Mouse (Mus musculus) forebrain, embryonic 13.5 days (tissue): ENCODE data around the gene Rims4. TPM values are rescaled to one million over a fixed set of nuclear protein-coding genes. Genes with fewer than 3 reads are reported as not detected.
A peak's percentile ranks its signal among the peaks of the same experiment; 100 is the strongest.

ENCODE experiments used
- ATAC-seq: fragments of 200-750 bp; cut with Nextera tagmentation; 2 replicates; pipeline ENCODE4 v1.8.0; 2017
- H3K27ac ChIP-seq: fragments of 300-500 bp; sonication (generic); 2 replicates; pipeline ENCODE4 v1.5.1; 2015; ENCODE audit warnings: inconsistent platforms, mild to moderate bottlenecking, moderate library complexity
- H3K27me3 ChIP-seq: fragments of 300-500 bp; sonication (generic); 2 replicates; pipeline ENCODE4 v1.6.1; 2015; ENCODE audit warnings: mild to moderate bottlenecking, inconsistent platforms
- H3K36me3 ChIP-seq: fragments of 300-500 bp; sonication (generic); 2 replicates; pipeline ENCODE4 v1.6.1; 2015; ENCODE audit warnings: mild to moderate bottlenecking, inconsistent platforms; ENCODE audit not compliant: poor library complexity, severe bottlenecking
- H3K4me1 ChIP-seq: fragments of 300-500 bp; sonication (generic); 2 replicates; pipeline ENCODE4 v1.6.1; 2015; ENCODE audit warnings: inconsistent platforms
- H3K4me2 ChIP-seq: fragments of 300-500 bp; sonication (generic); 2 replicates; pipeline ENCODE4 v1.6.1; 2015; ENCODE audit warnings: inconsistent platforms, mild to moderate bottlenecking, moderate library complexity
- H3K4me3 ChIP-seq: fragments of 300-500 bp; sonication (generic); 2 replicates; pipeline ENCODE4 v1.5.1; 2015; ENCODE audit warnings: mild to moderate bottlenecking, inconsistent platforms
- H3K9ac ChIP-seq: fragments of 300-500 bp; sonication (generic); 2 replicates; pipeline ENCODE4 v1.6.1; 2015; ENCODE audit warnings: mild to moderate bottlenecking, inconsistent platforms
- H3K9me3 ChIP-seq: fragments of 300-500 bp; sonication (generic); replicated peaks from 2 replicates; pipeline ENCODE4 v1.6.1; 2016; ENCODE audit warnings: inconsistent platforms
- WGBS: fragments of 180-500 bp; shearing (Covaris S2); methylation state at CpG from one replicate; pipeline ENCODE4 v1.1.7; 2015; 5-methylcytosine and 5-hydroxymethylcytosine counted together
- polyA plus RNA-seq: library from polyadenylated mRNA; unstranded; fragments of >200 nt; fragmentation: Nextera tagmentation; extraction: Ambion mirVana; gene quantifications from 2 replicates; pipeline ENCODE4 v1.2.1, GENCODE M21; 2015

Gene Rims4
- polyA plus RNA-seq, 1 experiment from 2014 or later: 3.0 TPM

- H3K36me3 ChIP-seq: no peaks in the 10 kb centered on the region
- WGBS: 1% methylated on average over 38 of the region's 38 CpGs
- peak within 1 kb of the TSS; percentile 25 for H3K4me3 ChIP-seq
- no peak for ATAC-seq
- no peak within 1 kb of the TSS for H3K9ac ChIP-seq
- no peaks in the 10 kb centered on the region for H3K9me3 ChIP-seq
- H3K4me1 ChIP-seq: no peaks in the 10 kb centered on the region; the same call in 1 of the 2 replicates
- H3K27ac ChIP-seq: no peak within 1 kb of the TSS
- H3K27me3 ChIP-seq: peaks cover 93% of the 10 kb centered on the region
- H3K4me2 ChIP-seq: peak within 1 kb of the TSS; percentile 41
Measured at GRCm38 (mm10) chr2:163853461-163853901, 65.0 kb downstream of the Rims4 start, which contains the start of gene Kcnk15. TSS of gene Kcnk15 (plus strand) at chr2:163853651.

DNA sequence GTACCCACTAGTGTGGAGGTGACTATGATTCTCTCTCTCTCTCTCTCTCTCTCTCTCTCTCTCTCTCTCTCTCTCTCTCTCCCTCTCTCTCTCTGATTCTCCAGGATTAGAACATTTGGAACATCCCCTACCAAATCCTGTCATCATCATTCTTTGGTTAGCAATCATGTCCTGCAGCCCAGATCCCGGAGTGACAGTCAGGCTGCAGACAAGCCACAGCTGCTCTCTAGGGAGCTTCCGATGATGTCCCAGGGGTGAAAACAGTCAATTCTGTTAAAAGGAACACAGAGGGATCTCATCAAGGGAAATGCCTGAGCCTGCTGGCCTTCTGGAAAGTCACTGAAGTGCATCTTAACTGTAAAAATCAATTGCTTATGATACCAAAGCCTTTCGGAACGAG, 76.4 kb downstream of the Rims4 start:
- ATAC-seq: no peak
- no peaks in the 10 kb centered on the region for H3K4me1 ChIP-seq
- 86% methylated on average over 4 of the region's 4 CpGs for WGBS

DNA sequence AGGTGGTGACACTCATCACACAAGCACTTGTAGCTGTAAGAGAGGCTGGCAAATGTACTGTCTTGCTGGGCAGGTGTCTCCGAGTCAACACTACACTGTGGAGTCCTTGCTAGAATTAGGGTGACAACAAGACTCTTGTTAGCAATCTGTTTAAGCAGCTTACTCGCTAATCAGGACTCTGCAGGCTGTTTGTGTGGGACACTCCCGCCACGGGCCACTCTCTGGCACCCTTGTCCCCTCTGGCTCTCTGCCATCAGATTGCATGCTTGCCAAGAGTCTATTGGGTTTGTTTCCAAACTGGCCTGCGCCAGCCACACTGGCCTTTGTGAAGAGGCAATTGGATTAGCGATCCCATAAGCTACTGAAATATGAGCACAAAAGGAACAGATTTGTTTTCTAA, 79.0 kb downstream of the Rims4 start:
- Histone ChIP-seq H3K36me3 (no peaks in the 10 kb centered on the region), H3K27ac (no peak overlapping the region; the same call in 1 of the 2 replicates), H3K4me2 (no peak overlapping the region), H3K4me3 (no peak overlapping the region), H3K9ac (no peak overlapping the region), H3K4me1 (no peaks in the 10 kb centered on the region), H3K27me3 (peaks cover 32% of the 10 kb centered on the region), H3K9me3 (no peaks in the 10 kb centered on the region)
- peak; percentile 55; the same call in 1 of the 2 replicates for ATAC-seq
- WGBS: 19% methylated on average over 6 of the region's 6 CpGs

More for the DNA sequence above, 76.4 kb downstream of the Rims4 start:
- Histone ChIP-seq H3K27ac (no peak overlapping the region), H3K27me3 (peaks cover 29% of the 10 kb centered on the region), H3K4me3 (no peak overlapping the region), H3K9ac (no peak overlapping the region), H3K9me3 (no peaks in the 10 kb centered on the region), H3K36me3 (no peaks in the 10 kb centered on the region), H3K4me2 (no peak overlapping the region)

DNA sequence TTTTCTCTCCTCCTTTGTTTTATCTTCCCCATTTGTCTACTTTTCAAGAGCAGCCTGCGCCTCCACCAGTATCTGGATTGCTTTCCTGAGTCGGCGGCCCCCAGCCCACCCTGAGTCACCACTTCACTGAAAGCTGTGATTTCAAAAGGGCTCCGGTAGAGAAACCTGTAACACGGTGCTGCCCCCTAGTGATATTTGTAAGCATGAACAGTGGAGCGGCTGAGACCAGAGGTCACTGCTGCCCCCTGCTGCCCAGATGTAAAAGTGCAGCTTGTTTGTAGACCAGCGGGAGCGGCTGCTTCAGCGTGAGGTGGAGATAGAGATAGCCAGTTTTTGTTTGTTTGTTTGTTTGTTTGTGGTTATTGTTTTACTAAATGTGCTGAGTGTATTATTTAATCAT, 80.4 kb downstream of the Rims4 start:
- no peak overlapping the region for H3K4me3 ChIP-seq
- H3K9ac ChIP-seq: no peak overlapping the region
- 28% methylated on average over 9 of the region's 9 CpGs for WGBS
- no peaks in the 10 kb centered on the region for H3K36me3 ChIP-seq
- no peak overlapping the region for H3K4me2 ChIP-seq
- peak; percentile 67; the same call in 1 of the 2 replicates for ATAC-seq
- no peaks in the 10 kb centered on the region for H3K9me3 ChIP-seq
- H3K27me3 ChIP-seq: peaks cover 32% of the 10 kb centered on the region
- H3K4me1 ChIP-seq: no peaks in the 10 kb centered on the region
- no peak overlapping the region for H3K27ac ChIP-seq

DNA sequence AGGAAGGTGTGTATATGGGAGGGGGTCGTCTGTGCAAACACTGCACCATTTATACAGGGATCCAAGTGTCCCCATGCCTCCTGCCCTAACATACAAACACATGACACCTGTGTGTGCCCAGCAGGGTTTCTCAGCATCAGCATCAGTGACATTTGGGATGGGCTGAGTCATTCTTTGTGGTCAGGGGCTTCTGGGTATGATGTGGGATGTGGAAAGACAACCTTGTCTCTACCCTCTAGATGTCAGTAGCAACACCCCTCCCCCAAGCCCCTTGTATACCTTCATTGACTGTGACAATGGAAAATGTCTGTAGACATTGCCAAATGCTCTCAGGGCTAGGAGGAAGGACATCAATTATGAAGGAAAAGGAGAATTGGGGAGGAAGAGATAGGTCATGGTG, 87.3 kb downstream of the Rims4 start:
- Histone ChIP-seq H3K27ac (no peak overlapping the region), H3K4me2 (no peak overlapping the region), H3K4me1 (no peaks in the 10 kb centered on the region), H3K9me3 (no peaks in the 10 kb centered on the region), H3K27me3 (no peaks in the 10 kb centered on the region), H3K4me3 (no peak overlapping the region), H3K9ac (no peak overlapping the region), H3K36me3 (no peaks in the 10 kb centered on the region)
- ATAC-seq: no peak
- WGBS: 80% methylated on average over 1 of the region's 1 CpGs

DNA sequence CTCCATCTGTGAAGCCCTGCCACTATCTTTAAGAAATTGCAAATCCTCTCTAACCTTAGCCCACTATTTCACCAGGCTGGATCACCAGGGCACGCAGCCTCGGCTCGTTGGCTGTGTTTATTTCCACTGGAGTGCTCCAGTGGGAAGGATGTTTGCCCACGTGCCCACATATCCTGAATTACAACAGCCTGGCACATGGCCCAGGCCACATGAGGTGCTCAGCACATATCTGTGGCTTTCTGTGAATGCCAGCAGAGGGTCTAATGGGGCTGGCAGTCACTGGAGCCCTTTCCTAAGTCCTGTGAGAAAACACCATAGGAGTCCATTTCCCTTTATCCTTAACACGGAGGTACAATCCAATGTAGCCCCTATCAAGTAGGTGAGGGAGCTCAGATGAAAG, 92.0 kb downstream of the Rims4 start:
- H3K4me2 ChIP-seq: no peak overlapping the region
- H3K4me1 ChIP-seq: 0 out of 2 replicates have a peak, but pooled peaks cover 5% of the 10 kb centered on the region
- ATAC-seq: no peak
- H3K9ac ChIP-seq: no peak overlapping the region
- H3K4me3 ChIP-seq: no peak overlapping the region
- no peak overlapping the region for H3K27ac ChIP-seq
- no peaks in the 10 kb centered on the region for H3K36me3 ChIP-seq
- peaks cover 5% of the 10 kb centered on the region; the same call in 1 of the 2 replicates for H3K27me3 ChIP-seq
- H3K9me3 ChIP-seq: no peaks in the 10 kb centered on the region
- 67% methylated on average over 5 of the region's 5 CpGs for WGBS

DNA sequence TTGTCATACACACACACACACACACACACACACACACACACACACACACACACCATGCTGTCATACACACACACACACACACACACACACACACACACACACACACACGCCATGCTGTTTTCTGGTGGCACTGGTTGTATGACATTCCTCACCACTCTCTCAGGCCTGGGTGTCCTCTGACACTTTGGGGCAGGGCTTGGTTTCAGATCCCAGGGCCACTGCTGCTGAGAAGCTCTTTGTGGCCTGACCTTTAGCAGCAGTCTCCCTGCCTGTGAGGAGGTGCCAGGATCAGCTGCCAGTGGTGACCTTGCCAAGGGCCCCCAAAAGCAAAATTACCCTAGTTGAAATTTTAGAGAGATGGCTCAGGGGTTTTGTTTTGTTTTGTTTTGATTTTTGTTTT, 92.6 kb downstream of the Rims4 start:
- no peak for ATAC-seq
- H3K4me1 ChIP-seq: 0 out of 2 replicates have a peak, but pooled peaks cover 5% of the 10 kb centered on the region

GRCm38 (mm10) chr2:163823771-163824170, 94.7 kb downstream of the Rims4 start:
- WGBS: 15% methylated on average over 11 of the region's 11 CpGs
- H3K4me3 ChIP-seq: no peak overlapping the region
- 0 out of 2 replicates have a peak, but pooled peaks cover 5% of the 10 kb centered on the region for H3K4me1 ChIP-seq
- no peak overlapping the region for H3K27ac ChIP-seq
- H3K4me2 ChIP-seq: peak overlapping the region; percentile 25
- H3K9me3 ChIP-seq: no peaks in the 10 kb centered on the region
- no peak for ATAC-seq
- H3K36me3 ChIP-seq: no peaks in the 10 kb centered on the region
- no peak overlapping the region for H3K9ac ChIP-seq
- peaks cover 5% of the 10 kb centered on the region; the same call in 1 of the 2 replicates for H3K27me3 ChIP-seq

More for the DNA sequence above, 92.6 kb downstream of the Rims4 start:
- H3K9ac ChIP-seq: no peak overlapping the region
- 92% methylated on average over 1 of the region's 1 CpGs for WGBS
- peaks cover 5% of the 10 kb centered on the region; the same call in 1 of the 2 replicates for H3K27me3 ChIP-seq
- no peak overlapping the region for H3K4me2 ChIP-seq
- H3K27ac ChIP-seq: no peak overlapping the region
- H3K4me3 ChIP-seq: no peak overlapping the region
- H3K9me3 ChIP-seq: no peaks in the 10 kb centered on the region
- H3K36me3 ChIP-seq: no peaks in the 10 kb centered on the region

DNA sequence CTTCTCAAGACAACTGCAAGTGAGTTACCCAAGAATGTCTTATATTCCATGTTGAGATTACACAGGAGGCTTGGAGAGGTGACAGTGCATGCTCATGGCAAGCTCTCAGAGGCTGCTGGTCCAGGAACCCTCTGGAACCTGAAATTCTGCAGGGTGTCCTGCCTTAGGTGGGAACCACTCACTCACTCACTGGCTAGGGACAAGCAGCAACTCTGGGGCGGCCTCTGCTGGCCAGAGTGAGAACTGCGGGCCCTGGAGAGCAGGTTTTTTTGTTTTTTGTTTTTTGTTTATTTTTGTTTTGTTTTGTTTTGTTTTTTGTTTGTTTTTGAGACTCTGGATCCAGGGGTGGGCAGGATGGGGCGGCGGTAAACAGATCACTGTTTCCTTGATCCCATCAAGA, 95.2 kb downstream of the Rims4 start:
- 9% methylated on average over 4 of the region's 4 CpGs for WGBS
- peaks cover 5% of the 10 kb centered on the region; the same call in 1 of the 2 replicates for H3K27me3 ChIP-seq
- ATAC-seq: 0 out of 2 replicates have a peak, but pooled peaks have one; percentile 41
- no peak overlapping the region for H3K9ac ChIP-seq
- 0 out of 2 replicates have a peak, but pooled peaks cover 5% of the 10 kb centered on the region for H3K4me1 ChIP-seq
- no peaks in the 10 kb centered on the region for H3K36me3 ChIP-seq
- no peaks in the 10 kb centered on the region for H3K9me3 ChIP-seq
- no peak overlapping the region for H3K27ac ChIP-seq
- H3K4me2 ChIP-seq: peak overlapping the region; percentile 25; the same call in 1 of the 2 replicates
- no peak overlapping the region for H3K4me3 ChIP-seq

DNA sequence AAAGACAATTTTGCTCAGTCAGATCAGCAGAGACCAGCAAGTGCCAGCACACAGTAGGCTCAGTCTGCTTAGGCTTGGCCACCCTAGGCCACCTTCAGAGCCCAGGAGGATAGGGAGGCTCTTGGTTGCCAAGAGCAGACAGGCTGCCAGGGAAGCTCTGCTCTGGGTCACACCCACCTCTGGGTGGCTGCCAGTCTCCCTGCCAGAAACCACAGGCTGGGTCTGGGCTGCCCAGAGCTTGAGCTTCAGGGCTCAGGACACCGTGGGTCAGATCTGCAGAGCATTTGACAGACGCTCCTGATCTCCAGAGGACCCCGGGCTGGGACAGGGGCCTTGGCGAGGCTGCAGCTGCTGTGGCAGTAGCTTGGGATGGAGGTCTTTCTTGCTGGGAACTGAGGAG, 97.9 kb downstream of the Rims4 start, which contains the start of gene Ccn5:
TSS of gene Ccn5 (plus strand) at position 255 of the 400 bp plus-strand sequence.
- 78% methylated on average over 4 of the region's 4 CpGs for WGBS
- no peak within 1 kb of the TSS for H3K9ac ChIP-seq
- no peak for ATAC-seq
- 0 out of 2 replicates have a peak, but pooled peaks cover 5% of the 10 kb centered on the region for H3K4me1 ChIP-seq
- peaks cover 5% of the 10 kb centered on the region; the same call in 1 of the 2 replicates for H3K27me3 ChIP-seq
- no peak within 1 kb of the TSS for H3K4me3 ChIP-seq
- H3K9me3 ChIP-seq: no peaks in the 10 kb centered on the region
- no peak within 1 kb of the TSS for H3K4me2 ChIP-seq
- H3K36me3 ChIP-seq: no peaks in the 10 kb centered on the region
- H3K27ac ChIP-seq: no peak within 1 kb of the TSS

- no peak for ATAC-seq
- no peak overlapping the region for H3K4me3 ChIP-seq
- no peaks in the 10 kb centered on the region for H3K4me1 ChIP-seq
- no peak overlapping the region for H3K9ac ChIP-seq
- H3K36me3 ChIP-seq: no peaks in the 10 kb centered on the region
- 80% methylated on average over 9 of the region's 9 CpGs for WGBS
- no peak overlapping the region for H3K27ac ChIP-seq
- H3K27me3 ChIP-seq: no peaks in the 10 kb centered on the region
- no peaks in the 10 kb centered on the region for H3K9me3 ChIP-seq
- H3K4me2 ChIP-seq: no peak overlapping the region
Measured at GRCm38 (mm10) chr2:163814739-163815465, 103.6 kb downstream of the Rims4 start.

DNA sequence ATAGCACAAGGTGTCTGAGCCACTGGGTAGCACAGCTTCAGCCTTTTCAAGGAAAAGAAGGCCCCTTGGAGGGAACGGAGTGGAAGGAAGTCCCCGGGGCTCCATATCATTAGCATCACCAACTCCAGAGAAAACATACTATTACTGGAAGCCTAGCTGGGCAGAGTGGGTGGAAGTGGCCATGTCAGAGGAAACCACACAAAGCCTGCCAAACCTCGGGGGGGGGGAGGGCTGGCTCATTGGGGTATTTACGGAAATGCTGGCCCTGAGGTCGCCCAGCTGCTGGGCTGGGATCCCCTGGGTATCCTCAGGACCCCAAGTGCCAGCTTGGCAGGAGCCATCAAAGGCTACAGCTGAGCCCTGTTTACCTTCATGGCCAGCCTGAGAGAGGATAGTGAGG, 105.4 kb downstream of the Rims4 start:
- WGBS: 72% methylated on average over 5 of the region's 5 CpGs
- H3K36me3 ChIP-seq: no peaks in the 10 kb centered on the region
- no peak overlapping the region for H3K9ac ChIP-seq
- no peak for ATAC-seq
- no peaks in the 10 kb centered on the region for H3K27me3 ChIP-seq
- H3K4me3 ChIP-seq: no peak overlapping the region
- no peak overlapping the region for H3K27ac ChIP-seq
- no peaks in the 10 kb centered on the region for H3K9me3 ChIP-seq
- no peaks in the 10 kb centered on the region for H3K4me1 ChIP-seq
- no peak overlapping the region for H3K4me2 ChIP-seq
